Mouse (Mus musculus): ENCODE measurements around the gene Map4k3.

- no peak for TF ChIP-seq CTCF (IDR thresholded peaks at IDR 0.05; ENCODE audit: low read depth, low read length)
- no peak for TF ChIP-seq POLR2A (IDR thresholded peaks at IDR 0.05; ENCODE audit: insufficient read depth, low read length)
- no peak for TF ChIP-seq EP300 (IDR thresholded peaks at IDR 0.05; ENCODE audit: insufficient read depth, low read depth, low read length)
Measured at GRCm38 (mm10) chr17:80644983-80645693, 83.1 kb downstream of the Map4k3 start.

All from ES-Bruce4 (cell line).